Mouse (Mus musculus): ENCODE measurements at regions not wholly inside any gene's neighbourhood (a gene's known extent, or its start where the extent isn't known, plus 50 kb on each side); places are given as distances from the start of the nearest gene placed in this dataset.
"Not testable (repeated sequence)": the region's sequence is repeated elsewhere in the genome, so short reads cannot be mapped to it uniquely, and the experiment has no call there.

DNA sequence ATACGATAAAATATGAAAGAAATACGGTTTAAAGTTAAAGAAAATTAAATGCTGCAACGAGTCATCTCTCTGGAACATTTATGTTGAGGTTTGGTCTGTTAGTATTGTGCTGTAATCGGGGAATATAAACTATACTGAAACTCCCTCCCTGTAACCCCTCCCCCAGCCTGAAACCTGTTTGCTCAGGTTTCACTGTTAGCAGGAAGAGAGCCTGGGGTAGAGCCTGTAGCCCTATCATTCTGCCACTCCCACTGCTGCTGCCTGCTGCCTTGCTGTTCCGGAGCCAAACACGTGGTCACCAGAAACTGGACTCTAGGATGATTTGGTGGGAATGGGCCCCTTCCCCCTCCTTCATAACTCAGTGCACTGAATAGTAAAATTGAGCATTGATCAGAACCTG lies 127.3 kb upstream of the Tram1l1 start:
- not testable (repeated sequence) for DNase-seq

DNA sequence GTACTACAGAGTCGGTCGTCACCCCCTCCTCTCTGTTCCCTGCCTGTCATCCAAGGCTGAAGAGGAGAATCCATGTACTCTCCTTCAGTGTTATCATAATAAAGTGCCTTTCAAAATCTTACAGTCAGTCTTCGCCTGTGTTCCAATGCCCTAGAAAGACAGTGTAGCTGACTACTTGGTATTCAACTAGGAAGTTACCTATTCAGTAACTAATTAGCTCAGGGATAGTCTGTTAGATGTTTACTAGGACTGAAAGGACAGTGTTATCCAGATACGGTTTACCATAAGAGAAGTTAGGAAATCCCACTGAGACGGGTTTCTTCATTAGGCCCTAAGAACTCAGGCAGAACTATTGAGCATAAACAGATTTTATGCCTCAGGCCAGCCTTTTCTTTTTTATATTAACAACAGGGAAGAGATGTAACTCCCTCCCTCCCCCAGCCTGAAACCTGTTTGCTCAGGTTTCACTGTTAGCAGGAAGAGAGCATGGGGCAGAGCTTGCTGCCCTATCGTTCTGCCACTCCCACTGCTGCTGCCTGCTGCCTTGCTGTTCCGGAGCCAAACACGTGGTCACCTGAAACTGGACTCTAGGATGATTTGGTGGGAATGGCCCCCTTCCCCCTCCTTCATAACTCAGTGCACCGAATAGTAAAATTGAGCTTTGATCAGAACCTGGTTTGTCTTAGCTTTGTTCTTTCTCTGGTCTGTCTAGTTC lies 120.3 kb upstream of the Tram1l1 start:
- DNase-seq = not testable (repeated sequence)

DNA sequence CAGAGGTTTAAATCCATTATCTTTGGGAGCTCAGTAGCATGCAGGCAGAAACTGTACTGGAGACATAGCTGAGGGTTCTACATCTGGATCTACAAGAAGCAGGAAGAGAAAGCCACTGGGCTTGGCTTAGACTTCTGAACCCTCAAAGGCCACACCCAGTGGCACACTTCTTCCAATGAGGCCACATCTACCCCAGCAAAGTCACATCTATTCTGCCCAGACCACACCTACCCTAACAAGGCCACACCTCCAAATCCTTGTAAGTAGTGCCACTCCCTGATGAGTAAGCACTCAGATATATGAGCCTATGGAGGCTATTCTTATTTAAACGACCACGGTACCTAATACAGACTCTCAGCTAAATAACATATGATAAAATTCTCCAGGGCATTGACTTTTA lies 103.5 kb upstream of the Tram1l1 start:
- no peak for DNase-seq

DNA sequence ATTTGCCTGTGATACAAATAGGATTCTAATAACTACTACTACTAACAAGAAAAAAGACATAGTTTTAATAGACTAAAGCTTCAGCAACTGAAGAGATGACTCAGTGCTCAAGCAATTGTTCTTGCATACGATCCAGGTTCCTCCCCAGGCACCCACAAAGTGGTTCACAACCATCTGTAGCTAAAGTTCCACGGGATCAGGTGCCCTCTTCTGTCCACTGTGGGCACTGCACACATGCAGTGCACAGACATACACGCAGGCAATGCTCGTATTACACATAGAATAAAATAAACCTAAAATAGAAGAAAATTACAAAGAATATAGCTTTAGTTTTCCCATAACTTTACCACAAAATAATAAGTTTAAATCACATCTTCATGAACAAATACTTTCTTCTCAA lies 94.7 kb upstream of the Tram1l1 start:
- no peak for DNase-seq

DNA sequence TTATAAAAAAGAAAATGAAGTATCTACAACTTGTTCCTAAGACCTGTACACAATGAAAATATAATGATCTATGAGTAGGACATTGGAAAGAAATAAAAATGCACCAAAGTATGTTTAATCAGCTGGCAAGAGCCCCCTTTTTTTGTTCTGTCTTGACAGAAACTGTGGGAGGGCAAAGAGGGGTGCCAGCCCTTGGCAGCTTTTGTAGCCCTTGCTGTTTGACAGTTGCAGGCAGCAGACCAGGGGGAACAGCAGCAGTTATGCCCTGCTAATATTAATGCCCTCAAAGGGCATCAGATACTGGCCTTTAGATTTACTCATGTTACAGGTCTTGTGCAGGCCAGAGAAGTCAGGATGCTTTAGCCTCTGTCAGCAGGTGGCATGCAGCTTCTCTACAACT lies 93.0 kb upstream of the Tram1l1 start:
- no peak for DNase-seq

DNA sequence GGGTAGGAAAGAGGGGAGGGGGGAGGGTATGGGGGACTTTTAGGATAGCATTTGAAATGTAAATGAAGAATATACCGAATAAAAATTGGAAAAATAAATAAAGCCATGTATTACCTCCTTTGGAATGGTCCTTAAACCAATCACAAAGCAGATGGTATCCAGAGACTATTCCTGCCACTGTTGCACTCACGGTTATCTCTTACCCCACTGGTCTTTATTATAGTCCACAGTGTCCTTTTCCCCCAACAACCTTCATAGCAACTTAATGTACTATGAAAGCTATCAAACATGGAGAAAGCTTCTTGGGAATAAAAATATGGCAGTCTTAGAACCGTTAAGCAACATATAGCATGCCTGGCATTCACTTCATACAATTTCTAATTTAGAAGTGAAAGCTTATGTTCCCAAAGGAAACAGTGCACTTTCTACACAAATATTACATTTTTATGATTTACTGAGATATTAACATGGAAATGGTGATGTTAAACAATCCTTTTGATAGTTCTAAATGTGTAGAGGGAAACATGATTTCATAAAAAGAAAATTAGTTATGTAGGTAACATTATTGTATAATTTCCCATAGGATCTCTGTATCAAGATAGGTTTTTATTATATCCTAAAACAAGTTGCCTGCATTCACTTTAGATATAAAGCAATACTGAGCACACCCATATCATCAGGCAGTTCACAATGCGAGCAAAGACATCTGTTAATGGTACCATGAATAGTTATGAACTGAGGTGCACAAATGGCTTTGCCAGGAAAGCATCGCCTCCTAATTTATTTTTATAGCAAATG lies 79.5 kb upstream of the Tram1l1 start:
- DNase-seq = no peak

DNA sequence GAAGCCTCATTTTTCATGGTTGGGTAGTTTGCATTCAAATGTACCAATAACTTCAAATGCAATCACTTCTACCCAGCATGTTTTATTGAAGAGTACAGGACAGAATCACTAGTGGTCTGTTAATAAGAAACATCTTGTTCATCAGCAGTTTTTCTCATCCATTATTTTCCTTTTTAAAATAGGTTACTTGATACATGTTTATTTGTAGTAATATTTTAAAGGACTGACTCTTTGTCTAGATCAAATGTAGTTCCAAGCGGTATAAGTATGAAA lies 79.0 kb upstream of the Tram1l1 start:
- no peak for DNase-seq

DNA sequence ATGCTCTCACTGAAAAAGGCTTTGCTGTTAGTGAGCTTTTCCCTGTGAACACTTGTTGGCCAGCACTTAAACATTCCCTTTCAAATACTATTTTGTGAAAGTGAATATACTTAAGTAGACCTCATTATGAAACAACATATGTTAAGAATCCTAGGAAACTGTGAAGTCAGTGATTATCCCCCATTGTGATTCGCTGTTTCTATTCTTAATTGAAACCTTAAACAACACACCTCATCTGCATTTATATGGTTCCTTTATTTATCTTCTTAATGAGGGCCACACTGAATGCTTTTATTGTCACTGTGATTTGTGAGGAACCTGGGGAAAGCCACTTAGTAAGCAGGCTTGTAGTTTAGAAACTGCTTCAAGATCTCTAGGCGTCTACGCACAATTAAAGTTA lies 58.5 kb upstream of the Tram1l1 start:
- no peak for DNase-seq

DNA sequence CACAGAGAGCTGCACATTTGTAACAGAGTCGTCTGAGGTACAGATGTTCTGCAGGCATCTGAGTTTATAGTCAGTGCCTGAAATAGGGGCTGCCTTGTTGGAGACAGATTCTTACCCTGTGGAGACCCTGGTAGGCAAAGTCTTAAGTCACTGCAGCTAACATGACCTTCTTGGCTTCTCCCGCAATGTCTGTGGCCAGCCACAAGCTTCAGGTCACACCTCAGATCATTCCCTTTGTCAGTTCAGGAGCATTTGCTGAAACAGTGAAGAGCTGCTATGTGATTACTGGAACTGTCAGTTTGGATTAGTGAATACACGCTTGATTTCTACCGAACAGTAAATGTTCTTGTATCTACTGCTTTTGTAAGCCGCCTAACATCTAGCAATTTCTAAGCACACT lies 53.8 kb upstream of the Tram1l1 start:
- DNase-seq = peak; percentile 88

DNA sequence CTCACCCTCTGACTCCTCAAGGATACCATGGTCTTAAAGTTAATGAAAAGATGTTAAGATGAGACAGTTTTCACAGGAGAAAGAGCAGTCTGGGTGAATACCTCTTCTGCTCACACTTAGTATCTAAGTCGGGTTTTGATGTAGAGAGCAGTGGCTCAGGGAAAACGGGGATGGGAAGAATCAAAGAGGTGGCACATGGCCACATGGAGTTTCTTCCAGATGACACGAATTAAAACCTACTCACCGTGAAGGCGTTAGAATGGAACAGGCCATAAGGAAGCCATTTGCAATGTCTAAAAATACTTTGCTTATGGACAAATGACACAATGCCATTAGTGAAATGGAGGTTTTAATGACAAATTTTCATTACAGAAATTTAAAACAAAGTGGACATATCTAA lies 50.1 kb upstream of the Tram1l1 start:
- DNase-seq = peak; percentile 29
